Mouse (Mus musculus): Measurements from ENCODE around the gene Arhgap35. TPM values are rescaled to one million over a fixed set of nuclear protein-coding genes. Genes with fewer than 3 reads are reported as not detected.
"Not testable (repeated sequence)": the region's sequence is repeated elsewhere in the genome, so short reads cannot be mapped to it uniquely, and the experiment has no call there.

Arhgap35 gene
- total RNA-seq (2021) = 100 to 1,000 TPM; 134 to 138 TPM

DNA sequence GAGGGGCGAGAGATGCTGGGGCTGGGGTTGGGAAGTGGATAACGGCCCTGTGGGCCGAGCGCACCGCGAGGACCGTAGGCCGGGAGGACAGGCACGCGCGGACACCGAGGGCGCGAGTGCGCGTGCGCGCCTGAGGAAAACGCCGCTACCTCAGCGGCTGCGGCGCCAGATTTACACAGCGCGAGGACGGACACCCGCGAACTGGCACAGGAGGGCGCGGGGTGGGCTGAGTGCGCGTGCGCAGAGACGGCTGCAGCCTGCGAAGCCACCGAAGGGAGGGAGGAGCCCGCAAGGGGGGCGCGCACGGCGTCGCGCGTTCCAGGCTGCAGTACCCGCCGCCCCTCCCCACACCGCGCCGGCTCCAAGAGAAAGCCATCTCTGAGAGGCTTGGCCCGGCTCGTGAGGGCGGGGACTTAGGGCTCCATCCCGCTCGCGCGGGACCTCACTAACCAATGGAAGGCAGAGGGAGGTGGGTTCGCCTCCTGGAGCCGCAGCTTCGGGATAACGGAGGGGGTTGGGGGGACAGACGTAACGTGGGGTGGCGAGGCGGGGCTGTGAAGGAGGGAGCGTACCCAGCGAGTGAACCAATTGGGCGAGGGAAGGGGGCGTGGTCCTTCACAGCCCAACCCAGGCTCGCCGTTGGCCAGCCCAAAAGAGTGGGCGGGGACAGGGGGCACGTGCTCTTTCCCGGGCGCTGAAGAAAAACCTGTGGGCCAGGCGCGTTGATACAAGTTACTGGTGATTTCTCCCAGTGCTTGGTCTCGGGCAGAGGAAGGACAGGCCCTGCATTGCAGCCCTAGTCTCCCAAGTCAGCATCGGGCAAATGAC is at the start of gene Arhgap35:
Arhgap35 (minus strand) TSS at position 106 of the 828 bp plus-strand sequence.
- peak; percentile 99 to 100 for DNase-seq (ENCODE audit: low spot score in 2 of 2)
- intact Hi-C loops (cut with DNase I) = loop anchor here (2.0 to 10.0 kb wide), 7 partner anchors 43 to 328 kb away; partner anchors contain the start of genes Ccdc9 and Zc3h4

DNA sequence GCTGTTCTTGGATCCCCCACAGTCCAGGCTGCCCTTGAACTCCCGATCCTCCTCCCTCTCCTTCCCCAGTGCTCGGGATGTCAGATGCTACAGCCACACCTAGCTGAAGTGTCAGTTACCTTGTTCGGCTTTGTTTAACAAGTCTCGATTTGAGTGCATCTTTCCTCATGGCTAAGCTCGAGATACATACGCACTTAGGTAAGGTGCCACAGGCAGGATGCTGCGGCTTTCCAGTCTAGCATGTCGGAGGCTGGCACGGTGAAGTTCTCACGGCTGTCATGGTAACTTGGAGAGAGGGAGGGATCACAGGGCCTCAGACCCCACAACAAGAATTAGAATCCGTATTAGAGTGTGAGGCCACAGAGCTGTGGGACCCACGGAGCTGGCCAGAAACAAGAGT is 29.5 kb upstream of the Arhgap35 start:
- intact Hi-C loops (cut with DNase I) = no loop called here
- DNase-seq (ENCODE audit: low spot score in 2 of 2) = no peak

DNA sequence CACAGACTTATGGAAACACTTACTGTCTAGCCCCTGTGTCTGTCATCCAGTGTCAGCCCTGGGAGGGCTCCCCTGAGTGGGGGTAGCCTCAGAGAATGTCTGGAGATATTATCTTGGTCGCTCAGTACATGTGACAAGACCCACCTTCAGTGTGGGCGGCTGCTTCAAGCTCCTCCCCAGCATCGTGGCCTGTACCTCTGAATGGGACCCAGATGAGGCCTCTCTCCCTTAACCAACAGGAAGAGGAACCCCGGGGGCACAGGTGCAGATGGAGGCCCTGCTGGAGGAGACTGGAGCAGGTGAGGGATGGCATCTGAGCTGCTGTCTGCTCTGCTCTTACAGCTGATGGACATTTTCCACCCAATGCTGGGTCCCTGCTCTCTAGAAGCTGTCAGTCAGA is 28.3 kb upstream of the Arhgap35 start:
- DNase-seq (ENCODE audit: low spot score in 2 of 2); intact Hi-C loops (cut with DNase I): not testable (repeated sequence)

DNA sequence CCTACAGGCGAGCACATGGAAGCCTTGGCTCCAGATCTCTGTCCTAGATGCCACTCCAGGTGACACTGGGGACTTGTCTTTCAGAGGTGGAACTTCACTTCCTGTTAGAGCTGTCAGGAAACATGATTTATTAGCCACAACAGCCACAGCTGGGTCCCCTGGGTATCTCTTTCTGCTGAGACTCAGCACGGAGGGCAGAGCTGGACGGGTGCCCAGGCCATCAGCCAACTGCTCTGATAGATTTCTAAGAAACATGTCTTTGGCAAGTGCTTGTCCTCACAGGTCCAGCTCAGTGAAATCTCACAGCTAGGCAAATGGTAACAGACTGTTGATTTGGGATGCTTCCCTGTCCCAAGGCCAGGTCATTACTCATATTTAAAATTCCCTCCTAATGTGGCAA is 24.2 kb upstream of the Arhgap35 start:
- intact Hi-C loops (cut with DNase I) = no loop called here
- DNase-seq (ENCODE audit: low spot score in 2 of 2) = no peak

DNA sequence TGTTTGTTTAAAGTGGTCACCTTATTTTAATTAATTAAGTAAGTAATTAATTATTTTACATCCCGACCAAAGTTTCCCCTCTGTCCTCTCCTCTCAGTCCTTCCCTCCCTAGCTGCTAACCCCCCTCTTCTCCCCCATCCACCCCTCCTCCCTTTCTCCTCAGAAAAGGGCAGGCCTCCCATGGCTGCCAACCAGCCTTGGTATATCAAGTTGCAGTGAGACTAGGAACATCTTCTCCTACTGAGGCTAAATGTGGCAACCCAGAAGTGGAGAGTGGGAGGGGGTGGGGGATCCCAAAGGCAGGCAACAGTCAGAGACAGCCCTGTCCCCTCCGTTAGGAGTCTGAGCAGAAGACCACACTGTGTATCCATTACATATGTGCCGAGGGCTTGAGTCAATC is 20.3 kb upstream of the Arhgap35 start:
- DNase-seq (ENCODE audit: low spot score in 2 of 2) = no peak
- intact Hi-C loops (cut with DNase I) = no loop called here

DNA sequence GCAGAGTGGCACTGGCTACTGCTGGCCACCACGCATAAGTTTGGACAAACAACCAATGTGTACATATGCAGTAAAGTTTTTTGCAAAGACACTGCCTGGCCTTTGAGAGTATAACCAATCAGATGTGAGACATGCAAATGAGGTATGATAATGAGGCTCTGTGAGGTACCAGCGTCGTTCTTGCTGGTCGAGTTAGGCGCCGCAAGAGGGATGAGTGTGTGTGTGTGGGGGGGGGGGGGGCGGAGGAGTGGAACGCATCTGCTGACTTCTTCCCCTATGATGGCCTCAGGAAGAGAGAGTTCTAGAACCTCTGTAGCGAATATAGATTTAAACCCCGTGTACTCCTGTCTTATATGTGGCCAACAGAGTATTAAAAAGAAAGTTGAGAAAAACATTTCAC is 19.1 kb upstream of the Arhgap35 start:
- intact Hi-C loops (cut with DNase I) = loop anchor here (5.0 kb wide), 1 partner anchor 63 kb away; no protein-coding TSS in a partner anchor
- DNase-seq (ENCODE audit: low spot score in 2 of 2) = not testable (repeated sequence)

DNA sequence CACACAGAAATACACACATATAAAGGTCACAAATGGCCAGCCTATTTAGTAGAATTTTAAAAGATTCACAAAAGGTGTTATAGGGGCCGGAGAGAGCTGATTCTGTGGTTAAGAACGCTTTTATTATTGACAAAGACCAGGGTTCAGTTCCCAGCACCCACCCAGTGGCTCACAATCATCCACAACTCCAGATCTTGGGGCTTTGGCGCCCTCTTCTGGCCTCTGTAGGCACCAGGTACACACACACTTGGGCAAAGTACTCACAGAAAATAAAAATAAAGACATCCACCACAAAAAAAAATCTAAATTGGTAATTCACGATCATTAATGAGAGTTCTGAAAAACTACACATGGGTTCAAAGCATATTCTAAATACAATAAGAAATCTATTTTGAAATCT is 17.1 kb upstream of the Arhgap35 start:
- no peak for DNase-seq (ENCODE audit: low spot score in 2 of 2)
- intact Hi-C loops (cut with DNase I) = loop anchor here (5.0 kb wide), 1 partner anchor 65 kb away; no protein-coding TSS in a partner anchor

DNA sequence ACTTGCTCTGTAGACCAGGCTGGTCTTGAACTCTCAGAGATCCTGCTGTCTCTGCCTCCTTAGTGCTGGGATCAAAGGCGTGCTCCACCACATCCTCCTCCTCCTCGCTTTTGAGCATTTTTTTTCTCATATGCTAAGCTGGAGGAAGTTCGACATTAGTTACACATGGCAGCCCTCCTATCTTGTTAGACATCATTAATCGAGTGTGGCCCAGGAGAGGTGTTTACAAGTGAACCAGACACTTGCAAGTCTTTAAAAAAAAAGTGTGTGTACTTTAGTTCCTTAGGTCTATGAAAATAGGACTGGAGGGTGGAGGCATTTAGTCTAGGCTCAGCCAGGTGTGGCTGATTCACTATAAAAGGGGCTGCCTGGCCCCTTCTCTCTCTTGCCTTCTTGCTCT is 16.2 kb upstream of the Arhgap35 start:
- intact Hi-C loops (cut with DNase I) = loop anchor here (5.0 kb wide), 1 partner anchor 66 kb away; no protein-coding TSS in a partner anchor

DNA sequence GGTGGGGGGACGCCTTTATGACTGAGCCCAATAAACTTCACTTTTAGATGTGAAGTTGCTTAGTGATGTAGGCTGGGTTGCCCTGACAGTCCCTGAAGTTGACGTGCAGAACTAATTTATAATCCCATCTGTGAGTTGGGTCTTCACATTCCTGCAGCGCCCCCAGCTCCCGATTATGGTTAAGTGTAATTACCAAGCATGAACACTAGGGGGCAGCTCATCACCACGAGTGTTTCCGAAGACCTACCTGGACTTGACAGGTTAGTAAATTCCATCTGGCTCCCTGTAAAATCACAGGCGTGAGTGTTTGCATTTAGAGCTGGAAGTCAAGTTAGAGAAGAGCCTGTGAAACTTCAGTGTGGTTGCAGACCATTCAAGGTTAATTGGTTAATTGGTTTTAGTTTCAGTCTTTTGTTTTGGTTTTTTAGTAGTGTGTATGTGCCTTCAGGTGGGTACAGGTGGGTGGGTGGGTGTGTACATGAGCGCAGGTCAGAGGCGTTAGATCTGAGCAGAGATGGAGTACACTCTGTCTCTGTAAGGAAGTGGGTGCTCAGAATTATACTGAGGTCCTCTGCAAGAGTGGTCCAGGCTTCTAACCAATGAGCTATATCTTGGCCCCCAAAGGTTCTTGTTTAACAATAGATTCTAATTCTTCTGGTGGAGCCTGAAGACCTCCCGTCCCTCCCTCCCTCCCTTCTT is 15.0 kb upstream of the Arhgap35 start:
- intact Hi-C loops (cut with DNase I) = loop anchor here (1.0 to 5.0 kb wide), 3 partner anchors 68 to 173 kb away; no protein-coding TSS in a partner anchor
- peak; percentile 39 to 52 for DNase-seq (ENCODE audit: low spot score in 2 of 2)

More for the DNA sequence above, 16.2 kb upstream of the Arhgap35 start:
- DNase-seq (ENCODE audit: low spot score in 2 of 2) = no peak

DNA sequence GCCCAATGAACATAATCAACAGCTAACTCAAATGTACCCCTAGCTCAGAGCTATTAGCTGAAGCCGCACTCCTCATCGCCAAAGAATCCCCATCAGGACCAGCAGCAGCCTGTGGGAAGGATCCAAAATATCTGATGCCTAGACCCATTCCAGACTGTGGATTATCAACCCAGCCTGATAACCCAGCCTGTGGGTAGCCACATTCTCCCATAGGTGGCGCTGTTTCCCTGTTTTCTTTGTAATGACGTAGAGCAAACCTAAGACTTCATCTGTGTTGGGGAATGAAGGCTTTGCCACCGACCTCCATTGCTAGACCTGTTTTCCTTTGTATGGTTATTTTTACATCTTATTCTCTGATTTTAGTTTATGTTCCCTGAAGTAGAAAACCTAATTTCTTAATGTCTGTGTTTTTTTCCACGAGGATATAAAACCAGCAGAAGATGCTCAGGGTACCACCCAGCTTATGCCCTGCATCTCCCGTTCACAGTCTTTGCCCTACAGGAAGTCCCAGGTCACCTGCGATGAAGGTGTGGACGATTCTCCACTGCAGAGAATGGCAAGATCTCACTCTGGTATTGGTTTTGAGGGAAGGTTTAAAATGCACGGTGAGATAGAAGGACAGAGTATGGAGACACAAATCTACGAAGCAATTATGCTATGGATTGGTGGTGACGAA is 13.4 kb upstream of the Arhgap35 start:
- peak; percentile 44 to 67 for DNase-seq (ENCODE audit: low spot score in 2 of 2)
- intact Hi-C loops (cut with DNase I) = loop anchor here (5.0 kb wide), 1 partner anchor 174 kb away; no protein-coding TSS in a partner anchor

DNA sequence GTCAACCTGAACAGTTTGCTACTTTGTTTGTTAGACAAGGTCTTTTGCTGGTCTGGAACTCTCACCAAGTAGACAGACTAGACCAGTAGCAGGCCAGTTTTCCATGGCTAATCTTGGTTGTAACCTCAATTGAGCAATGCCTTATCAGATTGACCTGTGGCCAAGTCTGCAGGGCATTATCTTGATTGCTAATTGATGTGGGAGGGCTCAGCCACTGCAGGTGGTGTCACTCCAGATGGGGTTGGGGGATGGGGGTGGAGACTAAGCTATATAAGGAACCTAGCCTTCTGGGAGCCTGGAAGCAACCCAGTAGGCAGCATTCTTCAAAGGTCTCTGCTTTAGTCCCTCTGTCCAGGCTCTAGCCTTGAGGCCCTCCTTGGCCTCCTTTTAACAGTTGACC is 8.9 kb upstream of the Arhgap35 start:
- intact Hi-C loops (cut with DNase I) = no loop called here
- DNase-seq (ENCODE audit: low spot score in 2 of 2) = no peak

DNA sequence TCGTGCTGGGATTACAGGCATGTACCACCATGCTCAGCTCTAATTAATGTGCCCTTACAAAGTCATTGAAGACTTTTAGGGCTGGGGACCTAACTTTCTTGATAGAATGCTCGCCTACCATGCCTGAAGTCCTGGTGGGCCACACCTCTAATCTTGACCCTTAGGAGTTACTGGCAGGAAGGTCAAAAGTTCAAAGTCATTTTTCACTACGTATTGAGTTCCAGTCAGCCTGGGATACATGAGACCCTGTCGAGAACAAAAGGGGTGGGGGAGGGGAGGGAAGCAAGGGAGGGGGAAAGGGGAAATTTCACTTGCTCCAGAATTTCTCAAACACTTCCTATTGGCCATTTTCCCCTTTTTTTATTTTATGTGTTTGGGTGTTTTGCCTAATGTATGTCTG is 8.3 kb upstream of the Arhgap35 start:
- DNase-seq (ENCODE audit: low spot score in 2 of 2) = no peak
- intact Hi-C loops (cut with DNase I) = no loop called here

DNA sequence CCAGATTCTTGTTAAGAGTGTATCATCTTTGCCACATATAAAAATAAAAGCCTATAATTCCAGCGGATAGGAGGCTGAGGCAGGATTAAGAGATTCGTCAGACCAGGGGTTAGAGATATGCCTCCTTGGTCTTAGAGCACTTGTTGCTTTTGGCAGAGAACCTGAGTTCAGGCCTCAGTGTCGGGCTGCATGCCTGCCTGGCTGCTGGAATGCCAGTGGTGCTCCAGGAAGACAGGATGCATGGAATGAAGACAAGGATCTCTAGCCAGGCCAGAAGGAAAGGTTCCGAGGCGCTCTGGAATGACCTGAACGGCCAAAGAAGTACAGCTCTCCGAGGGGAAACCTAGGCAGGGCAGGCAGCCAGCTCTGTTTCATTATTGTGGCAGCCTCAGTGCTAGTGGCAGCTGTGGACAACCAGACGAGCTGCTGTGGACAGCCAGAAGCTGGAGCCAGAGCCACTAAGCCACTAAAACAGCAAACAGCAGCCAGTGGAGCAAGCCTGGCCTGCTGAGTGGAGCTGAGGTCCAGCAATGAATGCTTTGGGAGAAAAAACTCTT is 6.4 kb upstream of the Arhgap35 start:
- intact Hi-C loops (cut with DNase I) = no loop called here

DNA sequence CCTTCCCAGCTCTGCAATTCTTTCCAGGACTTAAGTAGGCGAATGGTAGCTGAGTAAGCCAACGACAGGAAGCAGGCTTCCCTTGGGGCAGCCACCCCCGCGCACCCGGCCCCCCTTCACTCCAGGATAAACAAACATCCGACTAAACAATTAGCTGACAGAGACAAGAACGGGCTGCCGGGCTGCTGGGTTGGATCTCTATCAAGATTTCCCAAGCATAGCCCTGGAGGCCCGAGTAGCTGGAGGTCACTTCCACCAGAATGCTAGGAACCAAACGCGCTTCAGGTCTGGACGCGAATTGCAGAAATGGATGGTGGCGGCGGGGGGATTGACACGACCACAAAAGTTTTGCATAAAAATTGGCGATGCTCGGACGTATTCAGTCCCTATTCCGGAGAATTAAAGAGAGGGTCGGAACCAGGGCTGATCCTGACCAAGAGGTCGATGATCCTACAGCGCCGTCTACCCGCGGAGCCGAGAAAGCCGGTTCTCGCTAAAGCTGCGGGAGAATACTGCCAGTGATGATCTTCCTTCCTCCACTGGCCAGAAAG is 3.9 kb upstream of the Arhgap35 start:
- peak; percentile 55 to 57 for DNase-seq (ENCODE audit: low spot score in 2 of 2)
- intact Hi-C loops (cut with DNase I) = loop anchor here (2.0 to 10.0 kb wide), 5 partner anchors 111 to 331 kb away; partner anchors contain the start of gene Ccdc9

More for the DNA sequence above, 6.4 kb upstream of the Arhgap35 start:
- DNase-seq (ENCODE audit: low spot score in 2 of 2) = no peak

DNA sequence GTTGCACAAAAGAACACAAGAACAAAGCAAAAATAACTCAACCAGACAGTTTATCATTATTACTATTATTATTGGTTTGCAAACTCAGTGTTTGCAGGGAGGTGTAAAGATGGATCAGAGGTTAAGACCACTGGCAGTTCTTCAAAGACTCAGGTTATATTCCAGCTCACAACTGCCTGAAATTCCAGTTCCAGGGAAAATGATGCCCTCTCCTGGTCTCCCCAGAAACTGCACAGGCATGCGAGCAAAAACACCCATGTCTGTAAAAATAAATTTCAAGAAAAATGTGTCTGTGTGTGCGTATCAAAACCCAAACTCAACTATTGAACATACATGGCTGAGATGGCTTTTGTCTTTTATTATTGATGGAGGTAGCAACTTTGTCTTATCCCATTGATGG is 2.3 kb upstream of the Arhgap35 start:
- intact Hi-C loops (cut with DNase I) = loop anchor here (5.0 to 10.0 kb wide), 4 partner anchors 110 to 330 kb away; partner anchors contain the start of gene Ccdc9

DNA sequence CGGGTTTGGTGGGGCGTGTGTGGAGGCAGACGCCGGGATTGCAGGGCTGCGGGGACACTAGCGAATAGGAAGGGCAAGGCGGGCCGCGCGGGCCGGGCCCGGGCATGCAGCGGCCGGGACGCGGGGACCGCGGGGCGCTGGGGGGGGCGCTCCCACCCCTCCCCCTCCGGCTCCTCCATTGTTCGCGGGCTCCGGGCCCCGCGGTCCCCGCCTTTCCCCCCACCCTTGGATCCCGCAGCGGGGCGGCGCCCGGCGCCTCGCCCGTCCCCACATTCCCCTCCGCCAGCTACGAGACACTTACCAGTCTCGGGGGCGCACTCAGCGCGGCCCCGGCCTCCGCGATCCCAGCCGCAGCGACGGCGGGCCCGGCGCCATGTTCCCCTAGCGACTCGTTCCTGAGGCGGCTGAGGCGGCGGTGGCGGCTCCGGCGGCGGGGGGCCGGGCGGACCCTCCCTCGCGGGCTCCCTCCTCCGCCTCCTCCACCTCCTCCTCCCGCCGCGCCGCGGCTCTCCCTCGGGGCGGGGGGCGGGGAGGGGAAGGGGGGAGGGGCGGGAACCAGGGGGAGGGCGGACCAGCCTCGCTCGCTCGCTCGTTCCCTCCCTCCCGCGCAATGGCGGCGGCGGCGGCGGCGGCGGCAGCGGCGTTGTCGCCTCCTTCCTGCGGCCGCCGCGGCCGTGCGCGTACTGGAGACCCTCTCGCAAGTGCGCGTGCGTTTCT is 464 bp downstream of the Arhgap35 start:
- DNase-seq (ENCODE audit: low spot score in 2 of 2) = no peak
- intact Hi-C loops (cut with DNase I) = loop anchor here (2.0 to 10.0 kb wide), 4 partner anchors 42 to 300 kb away; partner anchors contain the start of gene Zc3h4

More for the DNA sequence above, 2.3 kb upstream of the Arhgap35 start:
- DNase-seq (ENCODE audit: low spot score in 2 of 2) = peak; percentile 39 to 58

DNA sequence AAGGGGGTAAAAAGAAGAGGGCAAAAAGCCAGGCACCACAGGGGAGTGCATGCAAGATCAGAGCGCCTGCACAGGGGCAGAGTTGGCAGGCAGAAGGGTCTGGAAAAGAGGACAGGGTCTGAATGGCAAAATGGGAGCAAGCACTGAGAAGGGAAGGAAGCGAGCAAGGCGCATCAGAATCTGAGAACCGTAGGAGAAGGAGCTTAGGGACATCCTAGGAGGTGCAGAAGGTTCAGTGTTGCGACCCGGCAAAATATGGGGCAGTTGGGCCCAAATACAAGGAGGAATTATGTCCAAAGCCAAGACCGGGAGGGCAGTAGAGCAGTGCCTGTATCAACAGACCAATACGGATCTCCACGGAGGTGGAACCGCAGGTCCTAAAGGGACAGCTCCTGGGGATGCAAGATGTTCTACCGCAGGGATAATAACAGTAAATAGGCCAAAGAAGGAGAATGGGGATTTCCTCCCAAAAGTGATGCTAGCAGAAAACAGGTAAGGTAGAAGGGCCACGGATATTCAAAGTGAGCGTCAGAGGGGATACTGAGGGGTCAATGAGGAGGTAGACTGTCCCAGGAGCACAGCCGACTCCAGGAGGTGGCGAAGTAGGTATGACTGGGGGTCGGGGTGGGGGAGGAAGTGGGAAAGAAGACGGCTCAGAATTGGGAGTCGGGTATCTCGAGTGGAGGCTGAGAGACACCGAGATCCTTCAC is 1.2 kb downstream of the Arhgap35 start:
- peak; percentile 31 to 40 for DNase-seq (ENCODE audit: low spot score in 2 of 2)
- intact Hi-C loops (cut with DNase I) = loop anchor here (2.0 to 10.0 kb wide), 4 partner anchors 41 to 299 kb away; partner anchors contain the start of gene Zc3h4

DNA sequence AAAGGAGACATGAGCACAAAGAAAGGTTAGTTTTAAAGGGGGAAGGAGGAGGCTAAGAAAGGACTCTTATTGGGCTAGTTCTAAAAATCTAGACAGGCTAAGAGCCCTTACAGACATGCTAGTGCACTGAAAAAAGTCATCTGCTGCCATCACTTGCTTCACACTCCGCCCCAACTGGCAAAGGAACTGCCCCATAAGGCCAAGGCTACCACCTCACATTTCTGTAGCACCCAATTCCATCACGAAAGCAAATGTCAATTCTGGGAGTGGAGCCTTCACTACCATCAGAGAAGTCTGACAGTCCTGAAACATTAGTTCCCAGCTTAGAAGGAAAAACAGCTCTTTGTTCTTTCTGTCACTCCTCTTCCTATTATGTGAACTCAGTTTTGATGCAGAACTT is 4.4 kb downstream of the Arhgap35 start:
- intact Hi-C loops (cut with DNase I) = loop anchor here (5.0 to 10.0 kb wide), 3 partner anchors 38 to 296 kb away; no protein-coding TSS in a partner anchor
- no peak for DNase-seq (ENCODE audit: low spot score in 2 of 2)
